Mouse (Mus musculus): ENCODE results near the gene Twist2.

Gene Twist2

GRCm38 (mm10) chr1:91800967-91801843 is at the start of gene Twist2:
Gene Twist2 (plus strand): TSS chr1:91801461.
- DNase-seq (ENCODE audit: low spot score in 2 of 2): no peak

- no peak for DNase-seq (ENCODE audit: low spot score in 2 of 2)
Measured at GRCm38 (mm10) chr1:91752931-91753330, 48.3 kb upstream of the Twist2 start.

DNA sequence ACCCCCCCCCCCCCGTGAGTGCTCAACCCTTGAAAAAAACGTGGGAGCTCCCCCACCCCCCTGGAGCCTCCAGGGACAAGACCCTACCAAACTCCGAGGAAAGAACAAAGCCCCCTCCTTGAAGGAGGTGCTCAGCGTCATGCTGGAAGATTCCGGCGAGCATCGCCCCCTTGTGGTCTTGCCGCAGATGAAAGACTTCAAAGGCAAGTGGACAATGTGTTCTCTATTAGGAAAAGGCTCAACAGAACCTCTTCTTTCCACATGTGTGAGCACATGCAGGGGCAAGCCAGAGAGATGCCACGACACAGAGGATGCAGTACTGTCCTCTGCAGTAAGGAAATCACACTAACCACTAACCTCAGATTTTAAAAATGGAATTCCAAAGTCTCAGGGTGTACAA is 46.2 kb upstream of the Twist2 start:
- DNase-seq (ENCODE audit: low spot score in 2 of 2): peak; percentile 19 to 74

GRCm38 (mm10) chr1:91757292-91757691 is 44.0 kb upstream of the Twist2 start:
- DNase-seq (ENCODE audit: low spot score in 2 of 2): no peak

GRCm38 (mm10) chr1:91758143-91758542 is 43.1 kb upstream of the Twist2 start:
- DNase-seq (ENCODE audit: low spot score in 2 of 2): no peak

- no peak for DNase-seq (ENCODE audit: low spot score in 2 of 2)
Measured at GRCm38 (mm10) chr1:91758600-91759515, 42.4 kb upstream of the Twist2 start.

DNA sequence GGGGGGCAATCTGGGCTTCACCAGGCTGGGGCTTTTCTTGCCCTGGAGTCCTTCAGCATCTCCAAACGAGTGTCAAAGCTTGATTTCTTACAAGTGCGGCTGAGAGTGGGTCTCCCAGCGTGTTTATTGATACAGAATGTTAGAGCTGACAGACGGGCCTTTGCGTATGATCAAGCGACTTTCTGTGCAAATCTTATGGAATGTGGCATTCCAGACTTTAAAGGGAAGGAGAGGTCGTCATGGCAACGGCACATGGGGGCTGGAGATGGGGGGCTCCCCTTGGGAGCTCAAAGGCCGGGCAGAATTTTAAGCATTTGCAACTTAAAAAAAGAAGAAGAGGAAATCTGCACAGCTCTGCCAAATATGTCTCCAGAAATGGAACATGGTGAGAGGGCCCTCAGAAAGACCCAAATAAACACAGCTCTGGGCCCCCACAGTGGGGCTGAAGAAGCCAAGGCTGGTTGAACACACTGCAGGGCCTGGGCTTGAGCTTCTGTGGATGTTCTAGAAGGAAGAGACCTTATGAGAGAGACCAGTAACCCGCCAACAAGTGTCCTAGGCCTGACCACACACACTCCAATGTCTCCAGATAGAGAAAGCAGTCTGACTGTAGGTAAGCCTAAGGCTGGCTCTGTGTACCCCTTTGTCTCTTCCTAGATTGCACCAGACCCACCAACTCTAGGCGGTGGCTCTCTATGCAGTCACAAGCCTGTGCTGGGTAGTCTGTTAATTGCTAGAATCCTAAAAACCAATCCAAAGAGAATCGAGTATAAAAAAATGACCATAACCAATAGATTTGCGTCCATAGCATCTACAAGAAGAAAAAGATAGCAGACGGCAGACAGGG is 40.9 kb upstream of the Twist2 start:
- no peak for DNase-seq (ENCODE audit: low spot score in 2 of 2)

- no peak for DNase-seq (ENCODE audit: low spot score in 2 of 2)
Measured at GRCm38 (mm10) chr1:91762528-91763091, 38.7 kb upstream of the Twist2 start.

DNA sequence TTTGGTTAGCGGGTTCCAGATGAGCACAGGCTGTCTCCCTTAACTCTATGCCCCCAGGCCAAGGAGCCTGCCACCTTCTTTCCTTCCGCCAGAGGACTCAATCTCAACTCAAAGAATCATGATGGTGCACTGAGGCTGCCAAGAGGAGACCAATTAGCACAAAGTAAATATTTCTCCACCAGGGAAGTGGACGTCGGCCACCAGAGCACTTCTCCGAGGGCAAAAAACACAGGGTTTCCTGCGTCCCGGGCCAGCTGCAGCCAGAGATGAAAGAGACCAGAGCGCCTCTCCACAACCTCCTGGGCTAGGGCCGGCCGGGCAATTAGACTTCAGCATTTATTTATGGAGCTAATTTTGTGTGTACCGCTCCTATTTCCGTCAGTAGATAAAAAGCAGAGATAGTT is 31.0 kb upstream of the Twist2 start:
- DNase-seq (ENCODE audit: low spot score in 2 of 2): no peak

GRCm38 (mm10) chr1:91770676-91771075 is 30.6 kb upstream of the Twist2 start:
- no peak for DNase-seq (ENCODE audit: low spot score in 2 of 2)

- DNase-seq (ENCODE audit: low spot score in 2 of 2): no peak
Measured at GRCm38 (mm10) chr1:91776928-91777327, 24.3 kb upstream of the Twist2 start.

GRCm38 (mm10) chr1:91779819-91780218 is 21.4 kb upstream of the Twist2 start:
- DNase-seq (ENCODE audit: low spot score in 2 of 2): no peak

DNA sequence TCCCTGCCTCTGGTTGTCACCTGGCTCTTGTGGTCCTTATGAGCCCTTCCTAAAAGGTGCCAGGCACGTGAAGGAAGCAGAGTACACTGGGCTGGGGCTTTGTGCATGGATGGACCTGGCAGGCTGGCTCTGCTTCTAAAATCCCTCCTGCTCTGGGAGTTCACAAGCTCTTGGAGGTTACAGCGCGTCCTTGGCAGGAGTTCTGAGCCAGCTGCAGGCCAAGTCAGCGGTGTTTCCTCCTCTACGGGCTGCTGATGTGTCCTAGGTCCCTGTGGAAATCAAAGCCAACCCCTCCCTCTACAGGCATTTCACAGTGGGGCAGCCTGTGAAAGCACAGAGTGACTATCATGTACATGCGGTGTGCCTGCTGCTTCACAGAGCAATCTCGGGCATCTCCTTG is 20.1 kb upstream of the Twist2 start:
- no peak for DNase-seq (ENCODE audit: low spot score in 2 of 2)

DNA sequence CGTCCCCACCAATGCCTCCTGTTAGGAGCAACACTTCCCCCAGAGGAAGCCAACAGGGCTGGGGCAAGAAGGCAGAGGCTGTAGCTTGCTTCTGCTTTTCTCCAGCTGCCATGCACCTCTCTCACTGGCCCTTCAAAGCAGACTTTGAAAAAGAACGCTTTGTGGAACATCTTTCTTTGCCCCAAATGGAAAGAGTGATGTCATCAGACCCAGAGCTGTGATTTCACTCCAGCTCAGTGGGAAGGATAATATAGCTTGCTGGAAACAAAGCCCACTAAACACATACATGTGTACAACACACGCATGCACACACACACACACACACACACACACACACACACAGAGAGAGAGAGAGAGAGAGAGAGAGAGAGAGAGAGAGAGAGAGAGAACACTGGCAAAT is 17.1 kb upstream of the Twist2 start:
- DNase-seq (ENCODE audit: low spot score in 2 of 2): no peak

DNA sequence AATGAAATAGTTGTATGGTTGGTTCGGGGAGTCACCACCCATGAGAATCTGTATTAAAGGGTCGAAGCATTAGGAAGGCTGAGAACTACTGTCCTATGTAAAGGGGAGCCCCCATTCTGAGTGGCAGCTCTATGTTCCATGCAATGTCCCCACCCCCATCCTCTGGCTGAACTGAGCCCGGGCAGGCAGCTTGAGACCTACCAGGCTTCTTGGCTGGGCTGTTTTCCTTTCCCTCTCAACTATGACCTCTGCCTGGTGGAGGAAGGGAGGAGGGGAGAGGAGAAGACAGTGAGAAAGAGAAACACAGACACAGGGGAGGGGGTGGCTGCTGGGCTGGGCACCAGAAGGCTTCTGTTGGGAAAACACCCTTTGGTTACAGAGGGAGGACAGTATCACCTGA is 1.9 kb upstream of the Twist2 start:
- DNase-seq (ENCODE audit: low spot score in 2 of 2): no peak

- no peak for DNase-seq (ENCODE audit: low spot score in 2 of 2)
Measured at GRCm38 (mm10) chr1:91800348-91800747, 913 bp upstream of the Twist2 start.

DNA sequence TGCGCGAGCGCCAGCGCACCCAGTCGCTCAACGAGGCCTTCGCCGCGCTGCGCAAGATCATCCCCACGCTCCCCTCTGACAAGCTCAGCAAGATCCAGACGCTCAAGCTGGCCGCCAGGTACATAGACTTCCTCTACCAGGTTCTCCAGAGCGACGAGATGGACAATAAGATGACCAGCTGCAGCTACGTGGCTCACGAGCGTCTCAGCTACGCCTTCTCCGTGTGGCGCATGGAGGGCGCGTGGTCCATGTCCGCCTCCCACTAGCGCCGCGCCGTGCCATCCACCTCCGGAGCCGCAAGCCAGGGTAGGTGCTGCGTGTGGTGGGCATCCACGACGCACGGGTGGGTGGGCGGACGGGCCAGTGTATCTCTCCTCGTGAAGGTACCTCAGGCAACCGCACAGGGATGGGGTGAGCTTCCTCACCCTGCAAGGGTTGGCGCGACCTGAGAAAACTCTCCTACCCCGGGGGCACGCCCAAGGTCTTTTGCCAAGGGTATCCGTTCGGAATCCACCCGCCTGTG is 644 bp downstream of the Twist2 start:
- no peak for DNase-seq (ENCODE audit: low spot score in 2 of 2)

DNA sequence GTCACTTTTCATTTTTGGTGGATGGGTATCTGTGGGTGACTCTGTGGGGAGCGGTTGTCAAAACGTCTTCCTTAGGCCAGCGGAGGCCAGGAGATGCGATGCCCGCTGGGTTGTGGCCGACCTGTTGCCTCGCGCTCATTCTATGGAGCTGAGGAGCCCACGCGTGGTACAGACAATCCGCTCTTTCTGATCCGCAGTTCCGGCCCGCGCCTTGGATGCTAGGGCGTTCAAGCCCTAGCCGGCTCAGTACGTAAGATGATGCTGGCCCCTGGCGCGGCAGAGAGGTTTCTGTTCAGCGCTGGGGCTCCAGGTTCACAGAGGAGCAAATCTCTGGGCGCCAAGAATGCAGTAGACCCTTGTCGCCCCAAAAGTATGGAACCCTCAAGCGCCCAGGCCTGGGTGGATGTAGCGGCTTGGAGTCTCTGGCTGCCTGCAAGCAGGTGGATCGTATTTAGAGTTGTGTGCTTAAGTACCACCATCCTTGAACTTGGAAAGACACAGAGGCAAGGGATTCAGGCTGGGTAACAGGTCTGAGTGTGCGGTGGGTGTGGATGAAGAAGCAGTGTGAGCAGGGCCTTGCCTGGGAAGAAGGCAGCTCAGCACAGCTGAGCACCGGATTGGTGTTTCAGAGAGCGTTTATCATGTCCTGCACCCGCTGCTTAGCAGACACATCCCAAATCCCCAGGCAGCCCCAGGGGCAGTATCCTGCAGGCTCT is 1.3 kb downstream of the Twist2 start:
- no peak for DNase-seq (ENCODE audit: low spot score in 2 of 2)

GRCm38 (mm10) chr1:91803416-91803815 is 2.2 kb downstream of the Twist2 start:
- DNase-seq (ENCODE audit: low spot score in 2 of 2): no peak

DNA sequence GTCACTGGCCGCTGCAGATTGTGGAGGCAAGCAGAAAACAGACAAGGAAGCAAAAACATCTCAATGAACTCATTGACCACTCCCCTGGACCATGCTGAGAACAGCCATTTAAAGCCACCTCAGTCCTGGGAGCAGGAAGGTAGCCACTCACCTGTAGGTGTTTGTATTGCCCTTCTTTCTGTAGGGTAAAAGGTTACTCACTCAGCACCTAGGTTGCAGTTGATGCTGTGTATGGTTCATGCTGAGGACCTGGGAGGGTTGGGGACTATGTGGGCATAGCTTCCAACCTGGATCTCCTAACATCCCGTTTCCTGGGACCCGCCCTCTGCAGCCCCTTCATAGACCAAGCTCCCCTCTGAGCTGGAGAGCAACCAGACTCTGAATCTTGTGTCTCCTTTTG is 14.8 kb downstream of the Twist2 start:
- DNase-seq (ENCODE audit: low spot score in 2 of 2): no peak

DNA sequence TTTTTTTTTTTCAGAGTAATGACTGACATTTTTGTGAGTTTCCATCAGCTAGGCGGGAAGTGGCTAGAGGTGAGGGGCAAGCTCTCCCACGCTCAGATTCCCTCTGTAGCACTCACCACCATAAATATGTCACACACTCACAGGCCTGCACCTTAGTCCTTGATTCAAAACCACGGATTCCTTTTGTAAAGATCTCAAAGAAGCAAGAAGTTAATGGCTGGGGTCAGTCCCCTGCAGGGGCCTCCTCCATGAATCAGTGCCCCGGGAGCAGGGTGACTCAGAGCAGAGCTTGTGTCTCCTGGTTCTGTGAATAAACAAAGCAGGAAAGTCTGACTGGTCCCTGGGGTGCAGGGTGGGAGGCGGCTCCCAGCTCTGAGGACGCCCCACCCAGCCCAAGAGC is 15.3 kb downstream of the Twist2 start:
- DNase-seq (ENCODE audit: low spot score in 2 of 2): no peak

All from spleen, postnatal 4 days (tissue).